Mouse (Mus musculus): ENCODE results near the gene Abi1. TPM values are rescaled to one million over a fixed set of nuclear protein-coding genes. Genes with fewer than 3 reads are reported as not detected.

Gene Abi1
- polyA plus RNA-seq, 1 experiment, result 104 TPM

- Histone ChIP-seq H3K27ac (ENCODE audit: insufficient read depth, low read length) (no peak overlapping the region), H3K27me3 (ENCODE audit: control insufficient read depth, insufficient read depth, low read length, poor library complexity, severe bottlenecking) (no peaks in the 10 kb centered on the region), H3K4me3 (ENCODE audit: low read depth, low read length) (no peak overlapping the region), H3K4me1 (ENCODE audit: control insufficient read depth, insufficient read depth, low read length) (no peaks in the 10 kb centered on the region), H3K9me3 (replicated peaks; ENCODE audit: control insufficient read depth, insufficient read depth, low read length, poor library complexity, severe bottlenecking) (no peaks in the 10 kb centered on the region), H3K9ac (ENCODE audit: low read depth, poor library complexity, severe bottlenecking) (no peak overlapping the region), H3K36me3 (ENCODE audit: control insufficient read depth, insufficient read depth, low read length, poor library complexity, severe bottlenecking) (no peaks in the 10 kb centered on the region)
- no peak for TF ChIP-seq EP300 (IDR thresholded peaks at IDR 0.05; ENCODE audit: insufficient read depth, low read depth, low read length)
- TF ChIP-seq POLR2A (IDR thresholded peaks at IDR 0.05; ENCODE audit: insufficient read depth, low read length), result no peak
- TF ChIP-seq CTCF (IDR thresholded peaks at IDR 0.05; ENCODE audit: low read depth, low read length), result no peak
Measured at GRCm38 (mm10) chr2:22985973-22986657, 53.9 kb downstream of the Abi1 start.

- no peak for TF ChIP-seq CTCF (IDR thresholded peaks at IDR 0.05; ENCODE audit: low read depth, low read length)
- TF ChIP-seq POLR2A (IDR thresholded peaks at IDR 0.05; ENCODE audit: insufficient read depth, low read length), result no peak
- TF ChIP-seq EP300 (IDR thresholded peaks at IDR 0.05; ENCODE audit: insufficient read depth, low read depth, low read length), result no peak
- Histone ChIP-seq H3K4me1 (ENCODE audit: control insufficient read depth, insufficient read depth, low read length) (no peaks in the 10 kb centered on the region), H3K9me3 (replicated peaks; ENCODE audit: control insufficient read depth, insufficient read depth, low read length, poor library complexity, severe bottlenecking) (no peaks in the 10 kb centered on the region), H3K27ac (ENCODE audit: insufficient read depth, low read length) (no peak overlapping the region), H3K9ac (ENCODE audit: low read depth, poor library complexity, severe bottlenecking) (no peak overlapping the region), H3K36me3 (ENCODE audit: control insufficient read depth, insufficient read depth, low read length, poor library complexity, severe bottlenecking) (no peaks in the 10 kb centered on the region), H3K27me3 (ENCODE audit: control insufficient read depth, insufficient read depth, low read length, poor library complexity, severe bottlenecking) (no peaks in the 10 kb centered on the region), H3K4me3 (ENCODE audit: low read depth, low read length) (no peak overlapping the region)
Measured at GRCm38 (mm10) chr2:22977387-22977973, 62.6 kb downstream of the Abi1 start.

GRCm38 (mm10) chr2:22962970-22963369, 77.1 kb downstream of the Abi1 start:
- Histone ChIP-seq H3K4me1 (ENCODE audit: control insufficient read depth, insufficient read depth, low read length) (no peaks in the 10 kb centered on the region), H3K27me3 (ENCODE audit: control insufficient read depth, insufficient read depth, low read length, poor library complexity, severe bottlenecking) (no peaks in the 10 kb centered on the region), H3K9me3 (replicated peaks; ENCODE audit: control insufficient read depth, insufficient read depth, low read length, poor library complexity, severe bottlenecking) (no peaks in the 10 kb centered on the region), H3K36me3 (ENCODE audit: control insufficient read depth, insufficient read depth, low read length, poor library complexity, severe bottlenecking) (no peaks in the 10 kb centered on the region), H3K4me3 (ENCODE audit: low read depth, low read length) (no peak overlapping the region), H3K27ac (ENCODE audit: insufficient read depth, low read length) (no peak overlapping the region), H3K9ac (ENCODE audit: low read depth, poor library complexity, severe bottlenecking) (no peak overlapping the region)
- TF ChIP-seq POLR2A (IDR thresholded peaks at IDR 0.05; ENCODE audit: insufficient read depth, low read length) (no peak), EP300 (IDR thresholded peaks at IDR 0.05; ENCODE audit: insufficient read depth, low read depth, low read length) (no peak), CTCF (IDR thresholded peaks at IDR 0.05; ENCODE audit: low read depth, low read length) (no peak)

GRCm38 (mm10) chr2:22962242-22962641, 77.8 kb downstream of the Abi1 start:
- Histone ChIP-seq H3K36me3 (ENCODE audit: control insufficient read depth, insufficient read depth, low read length, poor library complexity, severe bottlenecking) (no peaks in the 10 kb centered on the region), H3K9me3 (replicated peaks; ENCODE audit: control insufficient read depth, insufficient read depth, low read length, poor library complexity, severe bottlenecking) (no peaks in the 10 kb centered on the region), H3K9ac (ENCODE audit: low read depth, poor library complexity, severe bottlenecking) (no peak overlapping the region), H3K27ac (ENCODE audit: insufficient read depth, low read length) (no peak overlapping the region), H3K4me1 (ENCODE audit: control insufficient read depth, insufficient read depth, low read length) (no peaks in the 10 kb centered on the region), H3K27me3 (ENCODE audit: control insufficient read depth, insufficient read depth, low read length, poor library complexity, severe bottlenecking) (no peaks in the 10 kb centered on the region), H3K4me3 (ENCODE audit: low read depth, low read length) (no peak overlapping the region)
- TF ChIP-seq CTCF (IDR thresholded peaks at IDR 0.05; ENCODE audit: low read depth, low read length) (no peak), POLR2A (IDR thresholded peaks at IDR 0.05; ENCODE audit: insufficient read depth, low read length) (no peak), EP300 (IDR thresholded peaks at IDR 0.05; ENCODE audit: insufficient read depth, low read depth, low read length) (no peak)

- Histone ChIP-seq H3K36me3 (ENCODE audit: control insufficient read depth, insufficient read depth, low read length, poor library complexity, severe bottlenecking) (no peaks in the 10 kb centered on the region), H3K9me3 (replicated peaks; ENCODE audit: control insufficient read depth, insufficient read depth, low read length, poor library complexity, severe bottlenecking) (no peaks in the 10 kb centered on the region), H3K4me1 (ENCODE audit: control insufficient read depth, insufficient read depth, low read length) (no peaks in the 10 kb centered on the region), H3K27me3 (ENCODE audit: control insufficient read depth, insufficient read depth, low read length, poor library complexity, severe bottlenecking) (no peaks in the 10 kb centered on the region), H3K9ac (ENCODE audit: low read depth, poor library complexity, severe bottlenecking) (no peak overlapping the region), H3K27ac (ENCODE audit: insufficient read depth, low read length) (no peak overlapping the region), H3K4me3 (ENCODE audit: low read depth, low read length) (no peak overlapping the region)
- no peak for TF ChIP-seq EP300 (IDR thresholded peaks at IDR 0.05; ENCODE audit: insufficient read depth, low read depth, low read length)
- TF ChIP-seq POLR2A (IDR thresholded peaks at IDR 0.05; ENCODE audit: insufficient read depth, low read length), result no peak
- TF ChIP-seq CTCF (IDR thresholded peaks at IDR 0.05; ENCODE audit: low read depth, low read length), result no peak
Measured at GRCm38 (mm10) chr2:22961681-22962080, 78.4 kb downstream of the Abi1 start.

GRCm38 (mm10) chr2:22957415-22957814, 82.6 kb downstream of the Abi1 start:
- H3K27me3 ChIP-seq (ENCODE audit: control insufficient read depth, insufficient read depth, low read length, poor library complexity, severe bottlenecking), result no peaks in the 10 kb centered on the region

More at GRCm38 (mm10) chr2:22957415-22957814, 82.6 kb downstream of the Abi1 start:
- no peaks in the 10 kb centered on the region for H3K9me3 ChIP-seq (replicated peaks; ENCODE audit: control insufficient read depth, insufficient read depth, low read length, poor library complexity, severe bottlenecking)
- H3K36me3 ChIP-seq (ENCODE audit: control insufficient read depth, insufficient read depth, low read length, poor library complexity, severe bottlenecking), result no peaks in the 10 kb centered on the region
- H3K4me3 ChIP-seq (ENCODE audit: low read depth, low read length), result no peak overlapping the region
- H3K27ac ChIP-seq (ENCODE audit: insufficient read depth, low read length), result 0 out of 2 replicates have a peak overlapping the region, but pooled peaks have one; percentile 31
- no peak overlapping the region for H3K9ac ChIP-seq (ENCODE audit: low read depth, poor library complexity, severe bottlenecking)
- TF ChIP-seq EP300 (IDR thresholded peaks at IDR 0.05; ENCODE audit: insufficient read depth, low read depth, low read length), result no peak
- no peak for TF ChIP-seq CTCF (IDR thresholded peaks at IDR 0.05; ENCODE audit: low read depth, low read length)
- TF ChIP-seq POLR2A (IDR thresholded peaks at IDR 0.05; ENCODE audit: insufficient read depth, low read length), result no peak
- no peaks in the 10 kb centered on the region for H3K4me1 ChIP-seq (ENCODE audit: control insufficient read depth, insufficient read depth, low read length)

All from ES-Bruce4 (cell line).